15 mouse cellular contexts compared by ENCODE assay signal in genomic region chr6:131362987-131363765, GRCm38 (mm10).
"Had no signal": no experiment of that assay in that cellular context is flagged by ENCODE, and none has a peak within 500 bp of the region (broad histone marks: within the 10 kb centered on the region; RNA-seq: fewer than 3 reads in every experiment).

No protein-coding gene starts in this region.

- ATAC-seq: intestine, embryonic 16.5 days had no signal

- H3K27me3 ChIP-seq: limb, embryonic 15.5 days; neural tube, embryonic 15.5 days had no signal

- H3K4me3 ChIP-seq: left cerebral cortex, adult 2 months; limb, embryonic 15.5 days; midbrain, embryonic 10.5 days; myocyte; neural tube, embryonic 15.5 days had no signal

- H3K9ac ChIP-seq: limb, embryonic 15.5 days; lung, embryonic 14.5 days; neural tube, embryonic 15.5 days had no signal

- H3K4me1 ChIP-seq: limb, embryonic 15.5 days; midbrain, embryonic 10.5 days; neural tube, embryonic 15.5 days had no signal

- H3K4me2 ChIP-seq: limb, embryonic 15.5 days; lung, embryonic 14.5 days; neural tube, embryonic 15.5 days had no signal

- DNase-seq: kidney, adult 8-10 months; kidney, postnatal 10 days; lung, embryonic 14.5 days; lung, postnatal 10 days; lung, postnatal 4 days; midbrain, embryonic 14.5 days; right cerebral cortex, adult 18-20 months; right cerebral cortex, postnatal 25 days; thymus, postnatal 14 days had no signal

- H3K9me3 ChIP-seq: limb, embryonic 15.5 days; midbrain, embryonic 10.5 days; neural tube, embryonic 15.5 days had no signal

- H3K27ac ChIP-seq: left cerebral cortex, adult 2 months; limb, embryonic 15.5 days; midbrain, embryonic 10.5 days; neural tube, embryonic 15.5 days had no signal
